8 mouse cellular contexts compared by ENCODE assay signal in genomic region chr14:31640346-31640889, GRCm38 (mm10). TPM values are rescaled to one million over a fixed set of nuclear protein-coding genes. Genes with fewer than 3 reads are reported as not detected.
A peak's percentile ranks its signal among the peaks of the same experiment; 100 is the strongest.
DNase-seq lines count a peak whose midpoint lies in the region; ATAC-seq and TF ChIP-seq lines count a peak whose summit lies in the region.

TSS of gene Gm49387 (minus strand) at chr14:31640878.

- no peak for TF ChIP-seq CTCF in cerebellum, adult 2 months (IDR thresholded peaks at IDR 0.05; ENCODE audit: borderline replicate concordance, insufficient read depth, low read depth, low read length)
- TF ChIP-seq CTCF in thymus, adult 2 months (IDR thresholded peaks at IDR 0.05; ENCODE audit: borderline replicate concordance, control insufficient read depth, extremely low read depth, insufficient read depth, low read length, poor library complexity) = no peak

- H3K9ac ChIP-seq in limb, embryonic 11.5 days (ENCODE audit: low read length) = peak within 1 kb of the TSS; percentile 60
- peak within 1 kb of the TSS; percentile 63 for H3K9ac ChIP-seq in neural tube, embryonic 14.5 days (replicated peaks; ENCODE audit: low read depth, low read length)

- WGBS in cerebellum, adult 2 months = 3% methylated on average over 26 of the region's 26 CpGs
- WGBS in thymus, adult 2 months = 1% methylated on average over 26 of the region's 26 CpGs
- 4% methylated on average over 26 of the region's 26 CpGs for WGBS in limb, embryonic 11.5 days
- 4% methylated on average over 26 of the region's 26 CpGs for WGBS in neural tube, embryonic 14.5 days

- H3K36me3 ChIP-seq in thymus, adult 2 months (ENCODE audit: control insufficient read depth, insufficient read depth, low read length) = no peaks in the 10 kb centered on the region
- no peaks in the 10 kb centered on the region for H3K36me3 ChIP-seq in limb, embryonic 11.5 days (ENCODE audit: control insufficient read depth, insufficient read depth, low read length)
- H3K36me3 ChIP-seq in neural tube, embryonic 14.5 days (ENCODE audit: control insufficient read depth, insufficient read depth, low read length) = no peaks in the 10 kb centered on the region

- DNase-seq in cerebellum, adult 2 months = no peak
- DNase-seq in cerebellum, adult 9-10 months = no peak
- DNase-seq in thymus, adult 2 months = peak; percentile 20
- DNase-seq in thymus, postnatal 14 days = no peak
- DNase-seq in limb, embryonic 11.5 days (ENCODE audit: low spot score) = no peak
- DNase-seq in ovary, adult 18-20 months (ENCODE audit: low spot score) = no peak

- H3K27ac ChIP-seq in cerebellum, adult 2 months (ENCODE audit: insufficient read depth, low read length) = peak within 1 kb of the TSS; percentile 35; the same call in 1 of the 2 replicates
- peak within 1 kb of the TSS; percentile 73 for H3K27ac ChIP-seq in thymus, adult 2 months (ENCODE audit: control insufficient read depth, insufficient read depth, low read length)
- H3K27ac ChIP-seq in limb, embryonic 11.5 days (replicated peaks; ENCODE audit: low read depth, low read length) = no peak within 1 kb of the TSS
- peak within 1 kb of the TSS; percentile 82 for H3K27ac ChIP-seq in neural tube, embryonic 14.5 days (ENCODE audit: low read depth, low read length)

- ATAC-seq in limb, embryonic 11.5 days (ENCODE audit: insufficient number of reproducible peaks, low FRiP score, low TSS enrichment, low read depth) = peak; percentile 32
- ATAC-seq in neural tube, embryonic 14.5 days (ENCODE audit: low read depth) = peak; percentile 55
- no peak for ATAC-seq in monocyte, adult 5-6 weeks (replicated peaks; ENCODE audit: insufficient number of reproducible peaks, low FRiP score, low TSS enrichment, poor library complexity, severe bottlenecking)

- no peaks in the 10 kb centered on the region for H3K27me3 ChIP-seq in cerebellum, adult 2 months (ENCODE audit: control insufficient read depth, insufficient read depth, low read length)
- H3K27me3 ChIP-seq in thymus, adult 2 months (ENCODE audit: control insufficient read depth, insufficient read depth, low read length) = no peaks in the 10 kb centered on the region
- H3K27me3 ChIP-seq in limb, embryonic 11.5 days (ENCODE audit: control insufficient read depth, insufficient read depth, low read length) = no peaks in the 10 kb centered on the region
- H3K27me3 ChIP-seq in neural tube, embryonic 14.5 days (ENCODE audit: control insufficient read depth, insufficient read depth, low read length) = no peaks in the 10 kb centered on the region

- peak within 1 kb of the TSS; percentile 86 for H3K4me3 ChIP-seq in cerebellum, adult 2 months (replicated peaks; ENCODE audit: insufficient read depth, low read depth, low read length)
- H3K4me3 ChIP-seq in thymus, adult 2 months (ENCODE audit: control insufficient read depth, insufficient read depth, low read length) = peak within 1 kb of the TSS; percentile 65
- peak within 1 kb of the TSS; percentile 45 for H3K4me3 ChIP-seq in limb, embryonic 11.5 days (ENCODE audit: low read depth, low read length)
- H3K4me3 ChIP-seq in neural tube, embryonic 14.5 days (ENCODE audit: low read depth, low read length) = peak within 1 kb of the TSS; percentile 65

- H3K9me3 ChIP-seq in limb, embryonic 11.5 days (ENCODE audit: control insufficient read depth, low read length) = no peaks in the 10 kb centered on the region
- no peaks in the 10 kb centered on the region for H3K9me3 ChIP-seq in neural tube, embryonic 14.5 days (ENCODE audit: control insufficient read depth, low read length)

- peaks cover 3% of the 10 kb centered on the region; the same call in 1 of the 2 replicates for H3K4me1 ChIP-seq in cerebellum, adult 2 months (ENCODE audit: control insufficient read depth, insufficient read depth, low read length)
- H3K4me1 ChIP-seq in thymus, adult 2 months (replicated peaks; ENCODE audit: control insufficient read depth, insufficient read depth, low read length) = peaks cover 6% of the 10 kb centered on the region
- no peaks in the 10 kb centered on the region for H3K4me1 ChIP-seq in limb, embryonic 11.5 days (ENCODE audit: control insufficient read depth, insufficient read depth, low read length)
- peaks cover 8% of the 10 kb centered on the region; the same call in 1 of the 2 replicates for H3K4me1 ChIP-seq in neural tube, embryonic 14.5 days (ENCODE audit: control insufficient read depth, insufficient read depth, low read length)

- TF ChIP-seq POLR2A in cerebellum, adult 2 months (IDR thresholded peaks at IDR 0.05; ENCODE audit: borderline replicate concordance, insufficient read depth, low read length) = no peak
- TF ChIP-seq POLR2A in thymus, adult 2 months (IDR thresholded peaks at IDR 0.05; ENCODE audit: control insufficient read depth, extremely low read depth, insufficient read depth, low read length, poor library complexity) = no peak

- H3K4me2 ChIP-seq in limb, embryonic 11.5 days (ENCODE audit: low read depth, severe bottlenecking) = peak within 1 kb of the TSS; percentile 83
- H3K4me2 ChIP-seq in neural tube, embryonic 14.5 days (ENCODE audit: low read depth, low read length) = peak within 1 kb of the TSS; percentile 62

RNA-seq across cellular contexts. Expression of gene Gm49387, which starts in this region (rescaled TPM):
- polyA plus RNA-seq in cerebellum, adult 2 months (2012; rRNA removed) = not detected in 2 replicates
- not detected in 2 replicates for polyA plus RNA-seq in thymus, adult 2 months (2012; rRNA removed)
- 1.0 and 1.6 TPM in 2 replicates for polyA plus RNA-seq in limb, embryonic 11.5 days (2014; fragmentation: Nextera tagmentation; extraction: Ambion mirVana)
- not detected in 2 replicates for polyA plus RNA-seq in neural tube, embryonic 14.5 days (2014; fragmentation: Nextera tagmentation; extraction: Ambion mirVana)
- total RNA-seq in monocyte, adult 5-6 weeks (2017) = not detected in 3 replicates

Comparison
In these comparisons a context has a peak if more than half of its experiments do, and no peak if none do; other contexts are left out.
1. Peak in DNase-seq, H3K4me3 ChIP-seq and H3K27ac ChIP-seq in thymus, adult 2 months; RNA of the gene not detected or under 1 TPM.
2. Peak in ATAC-seq, H3K4me3 ChIP-seq, H3K27ac ChIP-seq, H3K9ac ChIP-seq and H3K4me2 ChIP-seq in neural tube, embryonic 14.5 days; RNA of the gene not detected or under 1 TPM.